Mouse (Mus musculus) lung, postnatal 14 days (tissue): ENCODE data around the gene Dmd.

Source experiments
- DNase-seq: peaks from one replicate; pipeline ENCODE4 v3.0.0; 2021

The Dmd gene

GRCm38 (mm10) chrX:85073602-85074001, 2124.9 kb downstream of the Dmd start:
- no peak for DNase-seq

GRCm38 (mm10) chrX:85076845-85077244, 2128.2 kb downstream of the Dmd start:
- DNase-seq, result peak; percentile 29

- no peak for DNase-seq
These were observed 2128.9 kb downstream of the Dmd start for GRCm38 (mm10) chrX:85077605-85078004.

- DNase-seq, result no peak
These were observed 2130.5 kb downstream of the Dmd start for GRCm38 (mm10) chrX:85079174-85079573.

- peak; percentile 0 for DNase-seq
These were observed 2135.8 kb downstream of the Dmd start for GRCm38 (mm10) chrX:85084237-85085153.

GRCm38 (mm10) chrX:85089506-85089905, 2140.8 kb downstream of the Dmd start:
- DNase-seq, result no peak

- DNase-seq, result no peak
These were observed 2144.7 kb downstream of the Dmd start for GRCm38 (mm10) chrX:85093354-85093753.

GRCm38 (mm10) chrX:85098691-85099090, 2150.0 kb downstream of the Dmd start:
- DNase-seq, result no peak

GRCm38 (mm10) chrX:85112418-85112817, 2163.7 kb downstream of the Dmd start:
- no peak for DNase-seq

GRCm38 (mm10) chrX:85132706-85133105, 2184.0 kb downstream of the Dmd start:
- DNase-seq, result no peak

GRCm38 (mm10) chrX:85137293-85137692, 2188.6 kb downstream of the Dmd start:
- no peak for DNase-seq

GRCm38 (mm10) chrX:85171264-85171663, 2222.6 kb downstream of the Dmd start:
- DNase-seq, result no peak

GRCm38 (mm10) chrX:85187565-85187964, 2238.9 kb downstream of the Dmd start:
- DNase-seq, result no peak

- DNase-seq, result no peak
These were observed 2245.2 kb downstream of the Dmd start for GRCm38 (mm10) chrX:85193856-85194255.

- no peak for DNase-seq
These were observed 2249.0 kb downstream of the Dmd start for GRCm38 (mm10) chrX:85197688-85198087.

- no peak for DNase-seq
These were observed 2250.7 kb downstream of the Dmd start for GRCm38 (mm10) chrX:85199398-85199797.

GRCm38 (mm10) chrX:85207001-85207400, 2258.3 kb downstream of the Dmd start:
- DNase-seq, result no peak

GRCm38 (mm10) chrX:85226883-85227282, 2278.2 kb downstream of the Dmd start:
- no peak for DNase-seq

- no peak for DNase-seq
These were observed 2300.7 kb downstream of the Dmd start, which contains the start of gene Fthl17a for GRCm38 (mm10) chrX:85249379-85249778. Gene Fthl17a, plus strand, starts transcription at chrX:85249679.
